Mouse (Mus musculus): ENCODE measurements around the gene Plch1.

Gene Plch1

GRCm38 (mm10) chr3:63851125-63851698 is 48.1 kb downstream of the Plch1 start:
- DNase-seq, result no peak

- no peak for DNase-seq
Observed at GRCm38 (mm10) chr3:63849765-63850346, 49.4 kb downstream of the Plch1 start.

GRCm38 (mm10) chr3:63844141-63844540 is 55.1 kb downstream of the Plch1 start:
- no peak for DNase-seq

DNA sequence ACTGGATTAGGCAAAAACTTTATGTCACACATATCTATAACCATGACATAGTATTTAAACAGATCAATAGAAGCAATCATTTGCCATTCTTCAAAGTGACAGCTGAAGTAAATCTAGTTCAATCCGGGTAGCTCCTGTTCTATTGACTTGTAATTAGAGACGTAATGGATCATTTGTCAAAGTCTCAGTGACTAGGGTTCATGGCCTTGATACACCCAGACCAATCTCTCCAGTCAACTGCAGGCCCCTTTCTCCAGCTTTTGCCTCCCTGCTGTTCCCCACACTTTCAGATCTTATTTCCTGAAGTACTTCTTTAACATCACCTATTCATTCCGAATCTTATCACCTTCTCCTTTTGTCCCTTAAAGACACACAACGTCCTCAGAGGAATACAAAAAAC is 56.8 kb downstream of the Plch1 start:
- DNase-seq, result no peak

DNA sequence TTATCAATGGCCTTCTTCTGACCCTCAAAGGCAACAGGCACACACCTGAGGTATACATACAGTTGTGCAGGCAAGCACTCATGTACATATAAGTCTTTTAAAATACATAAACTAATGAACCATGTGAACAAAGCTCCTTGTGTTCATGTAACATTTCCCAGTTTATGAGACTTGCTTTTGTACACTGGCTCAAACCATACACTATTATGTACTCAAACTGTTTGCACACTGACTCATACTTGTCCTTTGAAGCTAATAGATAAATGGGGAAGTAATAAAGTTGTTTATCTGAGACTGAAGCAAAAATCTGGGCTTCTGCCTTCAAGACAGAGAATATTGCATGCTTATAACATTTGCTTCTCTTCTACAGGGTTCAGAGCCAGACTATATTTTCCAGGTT is 61.5 kb downstream of the Plch1 start:
- DNase-seq, result no peak

GRCm38 (mm10) chr3:63836937-63837632 is 62.2 kb downstream of the Plch1 start:
- no peak for DNase-seq

- no peak for DNase-seq
Observed at GRCm38 (mm10) chr3:63835816-63836215, 63.5 kb downstream of the Plch1 start.

DNA sequence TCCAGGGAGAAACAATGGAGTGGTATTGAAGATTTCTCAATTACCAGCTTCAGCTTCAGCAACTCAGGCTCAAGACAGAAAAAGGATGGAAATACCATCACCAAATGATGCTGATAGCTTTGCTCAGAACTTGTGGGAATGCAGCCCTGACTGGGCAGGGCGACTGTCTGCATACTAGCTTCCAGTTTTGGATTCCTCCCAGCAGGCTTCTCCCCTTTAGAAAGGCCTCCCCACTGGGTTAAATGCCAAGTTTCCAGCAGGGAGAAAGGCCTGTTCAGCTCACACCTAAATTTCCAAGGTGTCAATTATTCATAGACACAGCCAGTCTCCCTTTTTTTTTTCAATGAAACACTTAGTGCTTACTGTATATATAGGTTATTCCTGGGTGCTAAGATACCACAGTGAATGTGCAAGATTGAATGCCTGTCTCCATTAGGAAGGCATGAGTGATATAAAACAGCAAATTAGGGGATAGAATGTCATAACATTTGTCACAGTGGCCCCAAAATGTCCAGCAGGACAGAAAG is 75.3 kb downstream of the Plch1 start:
- no peak for DNase-seq

DNA sequence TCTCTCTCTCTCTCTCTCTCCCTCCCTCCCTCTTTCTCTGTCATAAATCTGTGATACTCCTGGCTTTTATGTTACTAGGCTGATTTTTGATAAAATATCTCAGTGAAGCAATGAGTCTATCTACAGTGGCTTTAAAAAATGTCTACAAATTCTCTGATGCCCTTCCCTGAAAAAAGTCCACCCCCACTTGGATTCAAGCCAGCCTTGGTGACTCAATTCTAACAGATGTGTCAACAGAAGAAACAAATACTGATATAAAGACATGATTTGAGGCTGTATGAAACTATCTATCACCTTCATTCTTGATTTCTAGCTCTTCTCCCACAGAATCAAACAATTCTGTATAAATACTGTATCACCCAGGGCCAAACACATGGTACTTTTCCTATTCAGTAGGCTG is 76.6 kb downstream of the Plch1 start:
- DNase-seq, result no peak

- DNase-seq, result no peak
Observed at GRCm38 (mm10) chr3:63815131-63815530, 84.1 kb downstream of the Plch1 start.

DNA sequence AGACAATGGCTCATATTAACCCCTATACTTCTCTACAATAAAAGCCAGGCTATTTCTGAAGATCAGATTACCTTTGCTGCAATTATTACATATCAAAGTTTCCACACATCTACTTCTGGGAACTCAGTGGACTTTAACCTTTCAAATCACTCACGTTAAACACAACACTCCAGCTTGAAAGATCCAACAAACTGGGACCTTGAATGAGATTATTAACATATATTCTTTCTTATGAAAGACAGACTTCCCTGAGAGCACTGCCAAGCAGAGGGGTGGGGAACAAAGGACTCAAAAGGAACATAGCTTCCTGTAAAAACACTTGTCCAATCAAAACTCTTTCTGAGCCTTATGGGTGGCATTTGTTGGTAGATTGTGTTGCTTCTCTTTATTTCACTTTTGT is 85.1 kb downstream of the Plch1 start:
- DNase-seq, result no peak

- DNase-seq, result no peak
Observed at GRCm38 (mm10) chr3:63806906-63807305, 92.4 kb downstream of the Plch1 start.

GRCm38 (mm10) chr3:63805496-63805895 is 93.8 kb downstream of the Plch1 start:
- DNase-seq, result no peak

- no peak for DNase-seq
Observed at GRCm38 (mm10) chr3:63800685-63801084, 98.6 kb downstream of the Plch1 start.

DNA sequence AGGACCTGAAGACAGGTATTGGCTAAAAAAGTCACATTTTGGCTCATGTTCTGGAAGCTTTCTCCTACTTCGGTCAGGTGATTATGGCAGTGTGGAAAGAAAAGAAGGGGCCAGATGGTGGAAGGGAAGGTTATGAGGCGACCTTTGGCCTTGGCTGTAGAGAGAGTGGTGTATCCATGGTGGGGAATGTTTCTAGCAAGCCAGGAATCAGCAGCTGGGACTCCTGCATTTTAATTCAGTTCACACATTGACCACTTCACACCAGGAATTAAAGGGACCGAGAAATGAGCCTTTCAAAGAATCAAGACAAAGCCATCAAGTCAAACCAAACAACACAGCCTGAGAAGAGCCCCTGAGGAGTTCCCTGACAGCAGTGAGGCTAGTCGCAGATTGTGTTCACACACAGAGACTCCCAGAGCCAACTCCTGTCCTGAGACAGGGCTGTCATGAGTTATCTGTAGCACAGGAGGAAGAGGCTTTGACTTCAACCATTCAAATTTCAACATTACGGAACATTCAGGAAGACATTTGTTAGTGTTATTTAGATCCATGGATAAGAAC is 112.4 kb downstream of the Plch1 start:
- no peak for DNase-seq

DNA sequence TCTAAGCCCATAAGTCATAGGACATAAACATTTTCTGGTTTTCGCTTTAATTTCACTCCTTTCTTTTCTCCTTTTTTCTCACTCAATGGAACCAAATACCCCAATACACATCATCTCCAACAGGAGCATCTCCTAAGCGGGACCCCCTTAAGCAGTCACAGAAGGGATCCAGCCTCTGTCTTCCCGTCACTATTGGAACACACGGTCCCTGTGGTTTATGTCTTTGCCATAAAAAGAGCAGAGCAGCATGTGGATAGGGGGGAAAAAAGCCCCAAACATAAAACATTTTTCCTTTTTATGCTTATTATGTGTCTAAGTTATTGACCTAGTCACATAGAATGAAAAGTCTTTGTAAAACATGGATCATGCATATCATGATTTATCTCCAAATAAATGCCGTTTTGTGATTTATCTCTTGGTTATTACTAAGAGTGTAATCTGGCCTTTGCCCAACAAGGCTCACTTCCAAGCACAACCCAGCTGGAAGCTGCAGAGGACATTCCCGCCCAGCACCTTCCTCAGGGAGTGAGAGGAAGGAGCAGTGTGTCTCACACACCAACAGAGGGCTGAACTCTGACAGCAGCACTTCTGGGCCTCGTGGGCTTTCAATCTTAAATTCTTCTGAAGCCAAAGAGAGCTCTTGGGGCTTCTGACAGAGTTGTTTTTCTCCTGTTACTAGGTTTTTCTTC is 126.5 kb downstream of the Plch1 start:
- DNase-seq, result no peak

- no peak for DNase-seq
Observed at GRCm38 (mm10) chr3:63760821-63761220, 138.5 kb downstream of the Plch1 start.

GRCm38 (mm10) chr3:63740073-63740472 is 159.2 kb downstream of the Plch1 start:
- no peak for DNase-seq

- no peak for DNase-seq
Observed at GRCm38 (mm10) chr3:63728325-63728724, 170.9 kb downstream of the Plch1 start.

- DNase-seq, result no peak
Observed at GRCm38 (mm10) chr3:63726667-63727342, 172.5 kb downstream of the Plch1 start.

- DNase-seq, result no peak
Observed at GRCm38 (mm10) chr3:63693694-63694093, 205.6 kb downstream of the Plch1 start.

DNA sequence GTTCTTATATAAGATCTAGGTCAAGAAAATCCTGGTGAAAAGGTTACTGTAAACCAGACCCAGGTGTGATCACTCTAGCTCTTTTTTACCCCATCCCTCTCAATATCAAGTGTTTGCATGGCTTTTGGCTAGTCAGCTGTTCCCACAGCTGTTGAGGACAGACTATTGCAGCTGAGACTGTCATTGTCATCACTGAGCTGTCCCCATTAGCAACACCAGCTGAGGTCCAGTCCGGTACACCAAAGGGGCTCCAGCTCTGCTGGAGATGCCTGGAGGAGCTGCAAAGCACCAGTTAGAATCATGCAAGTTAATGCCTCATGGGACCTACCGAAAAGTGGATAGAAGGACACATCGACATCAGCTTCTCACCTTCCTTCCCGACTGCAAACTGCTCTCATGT is 206.5 kb downstream of the Plch1 start:
- no peak for DNase-seq

GRCm38 (mm10) chr3:63668779-63669178 is 230.5 kb downstream of the Plch1 start:
- DNase-seq, result no peak

Data from cerebellum, adult 9-11 months (tissue).